Mouse (Mus musculus) heart, embryonic 15.5 days (tissue): ENCODE measurements at regions not wholly inside any gene's neighbourhood (a gene's known extent, or its start where the extent isn't known, plus 50 kb on each side); places are given as distances from the start of the nearest gene placed in this dataset.

Experiments
- ATAC-seq: fragments of 200-750 bp; cut with Nextera tagmentation; replicated peaks from 2 replicates; pipeline ENCODE4 v1.8.0; 2017; ENCODE audit warnings: low read depth, moderate TSS enrichment; ENCODE audit not compliant: insufficient number of reproducible peaks, insufficient read depth, low FRiP score
- H3K27ac ChIP-seq: fragments of 300-500 bp; sonication (generic); 2 replicates; pipeline ENCODE4 v1.5.1; 2015; ENCODE audit warnings: mild to moderate bottlenecking, inconsistent platforms
- H3K27me3 ChIP-seq: fragments of 300-500 bp; sonication (generic); 2 replicates; pipeline ENCODE4 v1.6.1; 2015; ENCODE audit warnings: inconsistent platforms
- H3K36me3 ChIP-seq: fragments of 300-500 bp; sonication (generic); 2 replicates; pipeline ENCODE4 v1.6.1; 2015; ENCODE audit warnings: mild to moderate bottlenecking, inconsistent platforms
- H3K4me1 ChIP-seq: fragments of 300-500 bp; sonication (generic); replicated peaks from 2 replicates; pipeline ENCODE4 v1.6.1; 2015; ENCODE audit warnings: inconsistent platforms
- H3K4me2 ChIP-seq: fragments of 300-500 bp; sonication (generic); 2 replicates; pipeline ENCODE4 v1.6.1; 2015; ENCODE audit warnings: inconsistent platforms, mild to moderate bottlenecking, moderate library complexity
- H3K4me3 ChIP-seq: fragments of 300-500 bp; sonication (generic); 2 replicates; pipeline ENCODE4 v1.5.1; 2015; ENCODE audit warnings: mild to moderate bottlenecking, inconsistent platforms
- H3K9ac ChIP-seq: fragments of 300-500 bp; sonication (generic); 2 replicates; pipeline ENCODE4 v1.6.1; 2015; ENCODE audit warnings: mild to moderate bottlenecking, inconsistent platforms
- H3K9me3 ChIP-seq: fragments of 300-500 bp; sonication (generic); replicated peaks from 2 replicates; pipeline ENCODE4 v1.6.1; 2016; ENCODE audit warnings: inconsistent platforms
- WGBS: fragments of 180-500 bp; shearing (Covaris S2); methylation state at CpG from one replicate; pipeline ENCODE4 v1.1.7; 2015; ENCODE audit warnings: mixed read lengths; 5-methylcytosine and 5-hydroxymethylcytosine counted together

DNA sequence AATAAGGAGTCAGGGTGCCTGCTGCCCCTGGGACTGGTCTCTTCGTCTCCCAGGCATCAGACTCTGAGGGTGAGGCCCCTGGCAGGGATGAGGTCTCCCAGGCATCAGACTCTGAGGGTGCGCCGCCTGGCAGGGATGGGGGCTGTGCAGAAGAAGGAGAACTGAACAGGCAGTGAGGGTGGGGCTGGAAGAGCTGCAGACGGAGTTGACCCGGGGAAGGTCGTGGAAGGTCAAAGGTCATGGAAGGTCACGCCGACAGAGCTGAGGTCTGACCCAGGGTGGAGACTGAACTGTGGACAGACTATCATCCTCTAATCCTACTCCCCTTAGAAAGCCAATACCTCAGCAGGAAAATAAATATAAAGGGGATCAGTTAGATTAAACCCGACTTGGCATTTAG is 50.6 kb upstream of the Grik3 start:
- no peak for ATAC-seq
- WGBS, result 36% methylated on average over 9 of the region's 9 CpGs
- Histone ChIP-seq H3K4me1 (no peaks in the 10 kb centered on the region), H3K4me2 (no peak overlapping the region), H3K27me3 (peaks cover 7% of the 10 kb centered on the region; the same call in 1 of the 2 replicates), H3K9me3 (no peaks in the 10 kb centered on the region), H3K36me3 (no peaks in the 10 kb centered on the region), H3K9ac (no peak overlapping the region), H3K4me3 (no peak overlapping the region), H3K27ac (no peak overlapping the region)

DNA sequence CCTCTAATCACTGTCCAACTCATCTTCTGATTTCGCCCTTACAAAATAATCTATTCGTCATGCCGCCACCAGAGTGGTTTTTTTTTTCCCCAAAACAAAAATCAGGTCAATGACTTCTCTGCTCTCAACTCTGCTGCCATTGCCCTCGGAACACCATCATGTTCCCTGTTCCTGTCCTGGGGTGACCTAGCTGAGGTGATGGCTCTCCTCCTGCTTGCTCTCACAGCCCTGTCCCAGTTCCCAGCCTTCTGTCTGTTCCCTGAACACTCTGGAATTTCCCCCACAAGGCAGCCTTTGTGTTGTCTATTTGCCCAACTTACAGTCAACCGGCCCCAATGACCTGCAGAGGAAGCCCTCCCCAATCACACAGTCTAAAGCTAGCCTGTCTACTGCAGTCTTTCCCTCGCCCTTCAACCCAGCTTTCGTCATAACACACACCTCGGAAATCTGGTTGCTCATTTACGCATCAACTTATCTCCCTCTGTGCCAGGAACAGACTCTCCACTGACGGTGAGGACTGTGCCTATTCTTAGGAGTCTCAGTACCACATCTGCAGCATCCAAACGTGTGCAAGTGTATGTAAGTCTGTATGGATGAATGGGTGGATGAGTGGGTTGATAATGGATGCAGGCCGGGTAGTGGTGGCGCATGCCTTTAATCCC is 53.2 kb upstream of the Grik3 start:
- H3K9me3 ChIP-seq, result no peaks in the 10 kb centered on the region
- no peak overlapping the region for H3K27ac ChIP-seq
- no peaks in the 10 kb centered on the region for H3K36me3 ChIP-seq
- no peak overlapping the region for H3K4me2 ChIP-seq
- no peak overlapping the region for H3K9ac ChIP-seq
- no peaks in the 10 kb centered on the region for H3K4me1 ChIP-seq
- no peak for ATAC-seq
- WGBS, result 65% methylated on average over 13 of the region's 13 CpGs
- peaks cover 7% of the 10 kb centered on the region; the same call in 1 of the 2 replicates for H3K27me3 ChIP-seq
- H3K4me3 ChIP-seq, result no peak overlapping the region

DNA sequence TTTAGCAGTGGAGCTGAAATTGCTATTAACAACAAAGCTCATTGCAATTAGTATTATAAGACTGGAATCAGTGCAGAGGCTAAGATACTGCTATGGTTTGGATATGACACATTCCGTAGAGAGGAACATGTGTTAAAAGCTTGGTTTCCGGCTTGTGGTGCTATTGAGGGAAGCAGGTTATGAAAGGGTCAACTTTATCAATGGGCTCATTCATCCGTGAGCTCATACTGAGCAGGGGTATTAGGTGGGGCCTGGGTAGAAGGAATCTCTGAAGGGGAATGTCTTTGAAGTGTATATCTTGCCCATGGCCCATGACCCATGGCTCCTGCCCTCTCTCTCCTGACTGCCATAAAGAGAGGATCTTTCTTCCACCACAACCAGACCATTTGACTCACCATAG is 57.0 kb upstream of the Grik3 start:
- ATAC-seq, result no peak
- Histone ChIP-seq H3K27me3 (peaks cover 3% of the 10 kb centered on the region; the same call in 1 of the 2 replicates), H3K4me1 (no peaks in the 10 kb centered on the region), H3K9me3 (no peaks in the 10 kb centered on the region), H3K36me3 (no peaks in the 10 kb centered on the region), H3K4me2 (no peak overlapping the region), H3K9ac (no peak overlapping the region), H3K27ac (no peak overlapping the region), H3K4me3 (no peak overlapping the region)
- 63% methylated on average over 3 of the region's 3 CpGs for WGBS

DNA sequence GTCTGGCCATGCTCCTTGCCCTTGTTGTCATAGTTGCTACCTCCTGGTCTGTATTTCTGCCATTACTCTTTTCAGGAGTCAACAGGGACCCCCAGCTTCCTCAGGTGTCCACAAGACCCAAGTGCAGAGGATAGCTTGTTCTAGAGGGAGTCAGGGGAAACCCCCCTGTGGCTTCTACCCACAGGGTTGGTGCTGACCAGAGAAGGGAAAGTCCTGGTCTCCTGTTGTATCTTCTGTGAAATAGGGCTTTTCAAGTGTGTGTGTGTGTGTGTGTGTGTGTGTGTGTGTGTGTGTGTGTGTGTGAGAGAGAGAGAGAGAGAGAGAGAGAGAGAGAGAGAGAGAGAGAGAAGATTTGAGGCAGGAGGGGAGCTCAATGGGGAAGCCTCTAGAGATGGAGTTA is 58.9 kb upstream of the Grik3 start:
- H3K27me3 ChIP-seq, result no peaks in the 10 kb centered on the region
- H3K4me1 ChIP-seq, result no peaks in the 10 kb centered on the region
- H3K9me3 ChIP-seq, result no peaks in the 10 kb centered on the region
- no peaks in the 10 kb centered on the region for H3K36me3 ChIP-seq
- ATAC-seq, result no peak
- H3K9ac ChIP-seq, result no peak overlapping the region
- no peak overlapping the region for H3K4me3 ChIP-seq
- H3K27ac ChIP-seq, result no peak overlapping the region
- H3K4me2 ChIP-seq, result no peak overlapping the region

DNA sequence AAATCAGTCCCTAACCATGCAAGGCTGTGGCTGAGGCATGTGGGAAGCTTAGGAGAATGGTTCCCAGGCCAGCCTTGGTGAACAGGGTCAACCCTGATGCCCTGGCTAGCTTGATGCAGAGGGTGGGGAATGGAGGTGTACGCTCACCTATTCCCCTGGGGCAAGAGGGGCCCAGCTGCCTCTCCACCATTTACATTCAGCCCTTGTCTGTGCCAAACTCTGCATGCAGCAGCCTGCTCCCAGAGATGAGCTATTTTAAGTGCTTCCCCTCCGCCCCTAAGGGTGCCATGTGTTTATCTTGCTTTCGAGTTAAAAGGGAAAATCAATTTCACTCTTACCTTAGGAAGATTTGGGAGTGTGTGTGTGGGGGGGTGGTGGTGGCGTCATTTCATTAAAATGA is 59.7 kb upstream of the Grik3 start:
- no peaks in the 10 kb centered on the region for H3K36me3 ChIP-seq
- WGBS, result 52% methylated on average over 4 of the region's 4 CpGs
- no peak overlapping the region for H3K4me2 ChIP-seq
- no peak for ATAC-seq
- no peaks in the 10 kb centered on the region for H3K4me1 ChIP-seq
- no peaks in the 10 kb centered on the region for H3K9me3 ChIP-seq
- H3K9ac ChIP-seq, result no peak overlapping the region
- no peak overlapping the region for H3K27ac ChIP-seq
- no peaks in the 10 kb centered on the region for H3K27me3 ChIP-seq
- H3K4me3 ChIP-seq, result no peak overlapping the region

DNA sequence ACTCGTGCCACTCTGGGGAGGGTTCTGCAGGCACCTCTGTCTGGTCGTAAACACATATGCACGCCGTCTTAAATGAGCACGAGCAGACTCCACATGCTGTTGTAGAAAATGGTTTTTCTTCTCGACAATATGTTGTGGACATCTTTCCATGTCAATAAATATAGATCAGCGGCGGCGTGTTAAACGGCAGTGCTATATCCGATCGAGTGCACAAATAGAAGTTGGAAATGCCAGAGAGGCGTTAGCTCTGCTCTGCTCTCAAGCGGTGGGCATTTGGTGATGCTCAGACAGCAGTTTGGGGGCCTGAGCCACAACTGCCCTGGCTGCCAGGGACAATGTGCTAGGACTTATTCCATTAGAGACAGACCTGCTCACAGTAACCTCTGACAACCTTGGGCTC is 61.8 kb upstream of the Grik3 start:
- 88% methylated on average over 14 of the region's 14 CpGs for WGBS
- Histone ChIP-seq H3K4me1 (no peaks in the 10 kb centered on the region), H3K9ac (no peak overlapping the region), H3K4me2 (no peak overlapping the region), H3K9me3 (no peaks in the 10 kb centered on the region), H3K27ac (no peak overlapping the region), H3K27me3 (0 out of 2 replicates have a peak, but pooled peaks cover 5% of the 10 kb centered on the region), H3K36me3 (no peaks in the 10 kb centered on the region), H3K4me3 (no peak overlapping the region)
- ATAC-seq, result no peak

DNA sequence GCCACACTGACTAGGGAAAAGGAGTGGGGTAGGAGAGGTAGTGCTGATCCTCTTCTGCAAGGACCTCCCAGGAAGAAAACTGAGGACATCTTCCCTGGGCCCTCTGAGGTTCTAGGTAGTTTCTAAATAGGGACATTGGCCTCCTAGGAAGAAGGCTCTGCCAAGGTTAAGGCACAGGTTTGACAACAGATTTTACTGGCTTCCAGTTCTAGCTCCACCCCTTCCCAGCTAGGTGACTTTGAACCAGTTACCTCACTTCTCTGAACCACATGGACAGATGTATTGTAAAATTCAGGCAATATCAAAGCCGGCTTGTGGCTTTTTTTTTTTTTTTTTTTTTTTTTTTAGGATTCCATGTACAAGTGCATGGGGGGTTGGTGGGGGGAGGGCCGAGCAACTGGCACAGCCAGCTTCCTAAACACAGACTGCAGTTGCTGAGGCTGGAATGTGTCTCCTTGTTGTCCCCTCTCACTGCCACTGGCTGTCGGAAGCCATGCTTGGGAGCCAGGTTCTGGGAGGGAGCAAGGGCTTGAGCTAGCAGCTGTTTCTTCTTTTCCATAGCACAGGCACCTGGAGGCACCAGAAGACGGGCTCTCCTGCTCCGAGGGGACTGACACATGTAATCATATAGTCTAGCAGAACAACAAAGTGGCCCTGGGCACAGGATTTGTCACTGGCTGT is 69.8 kb upstream of the Grik3 start:
- Histone ChIP-seq H3K9me3 (no peaks in the 10 kb centered on the region), H3K4me1 (no peaks in the 10 kb centered on the region), H3K36me3 (no peaks in the 10 kb centered on the region), H3K27ac (no peak overlapping the region), H3K9ac (no peak overlapping the region), H3K4me3 (no peak overlapping the region), H3K4me2 (no peak overlapping the region), H3K27me3 (peaks cover 11% of the 10 kb centered on the region; the same call in 1 of the 2 replicates)
- WGBS, result 40% methylated on average over 5 of the region's 5 CpGs
- no peak for ATAC-seq

DNA sequence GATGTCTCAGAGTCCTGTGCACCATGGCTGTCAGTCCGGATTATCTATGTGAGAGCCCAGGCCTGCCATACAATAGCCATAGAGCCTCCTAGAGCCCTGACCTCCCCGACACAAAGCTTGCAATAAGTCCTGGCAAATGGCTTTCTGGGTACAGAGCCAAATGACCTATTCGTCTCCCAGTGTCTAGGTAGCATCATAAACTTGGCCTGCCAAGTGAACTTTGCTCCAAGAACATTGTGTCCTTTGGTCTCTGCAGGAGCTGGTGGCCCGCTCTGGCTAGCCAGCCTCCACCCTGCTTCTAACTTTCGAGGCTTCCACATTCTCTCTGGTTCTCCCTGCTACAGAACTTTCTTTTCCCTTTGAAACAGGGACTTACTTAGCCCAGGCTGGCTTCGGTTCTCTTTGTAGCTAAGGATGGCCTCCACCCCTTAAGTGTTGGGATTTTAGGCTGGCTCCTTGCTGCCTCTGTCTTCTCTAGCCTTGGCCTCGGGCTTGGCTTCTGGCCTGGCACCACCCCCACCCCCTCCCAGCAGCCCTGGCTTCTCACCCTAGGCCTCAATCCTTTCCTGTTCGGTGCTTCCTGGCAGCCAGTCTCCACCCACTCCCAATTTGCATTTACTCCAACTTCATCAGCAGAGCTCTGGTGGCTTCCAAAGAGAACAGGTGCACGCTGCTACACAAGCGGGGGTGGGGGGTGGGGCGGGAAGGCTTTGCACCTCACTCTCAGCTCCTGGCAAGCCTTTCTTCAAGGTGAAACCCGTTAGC is 70.8 kb upstream of the Grik3 start:
- WGBS, result 43% methylated on average over 12 of the region's 12 CpGs
- no peak overlapping the region for H3K4me3 ChIP-seq
- no peaks in the 10 kb centered on the region for H3K36me3 ChIP-seq
- peaks cover 7% of the 10 kb centered on the region; the same call in 1 of the 2 replicates for H3K27me3 ChIP-seq
- no peaks in the 10 kb centered on the region for H3K4me1 ChIP-seq
- H3K9ac ChIP-seq, result no peak overlapping the region
- no peak overlapping the region for H3K27ac ChIP-seq
- no peak overlapping the region for H3K4me2 ChIP-seq
- no peaks in the 10 kb centered on the region for H3K9me3 ChIP-seq
- ATAC-seq, result no peak

DNA sequence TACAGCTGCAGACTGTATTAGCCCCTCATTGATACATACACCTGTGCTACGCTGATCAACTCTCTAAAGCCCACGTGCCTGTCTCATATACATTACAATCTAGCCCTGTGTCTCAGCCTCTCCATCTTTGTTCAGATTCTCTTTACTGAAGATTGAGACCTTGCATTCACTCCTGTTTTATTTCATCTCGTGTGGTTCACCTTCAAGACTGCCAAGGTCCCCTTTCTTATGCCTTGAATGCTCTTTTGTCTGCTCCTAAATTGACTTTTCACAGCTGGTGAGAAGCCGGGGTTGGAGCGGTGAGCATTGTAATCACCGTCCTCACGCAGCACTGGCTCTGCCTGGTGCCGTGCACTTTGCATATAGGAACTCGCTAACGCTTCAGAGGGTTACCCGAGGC is 75.2 kb upstream of the Grik3 start:
- no peaks in the 10 kb centered on the region for H3K9me3 ChIP-seq
- H3K4me1 ChIP-seq, result no peaks in the 10 kb centered on the region
- no peak overlapping the region for H3K27ac ChIP-seq
- no peak for ATAC-seq
- no peaks in the 10 kb centered on the region for H3K36me3 ChIP-seq
- H3K9ac ChIP-seq, result no peak overlapping the region
- 0 out of 2 replicates have a peak, but pooled peaks cover 3% of the 10 kb centered on the region for H3K27me3 ChIP-seq
- 56% methylated on average over 11 of the region's 11 CpGs for WGBS
- no peak overlapping the region for H3K4me3 ChIP-seq
- H3K4me2 ChIP-seq, result no peak overlapping the region

DNA sequence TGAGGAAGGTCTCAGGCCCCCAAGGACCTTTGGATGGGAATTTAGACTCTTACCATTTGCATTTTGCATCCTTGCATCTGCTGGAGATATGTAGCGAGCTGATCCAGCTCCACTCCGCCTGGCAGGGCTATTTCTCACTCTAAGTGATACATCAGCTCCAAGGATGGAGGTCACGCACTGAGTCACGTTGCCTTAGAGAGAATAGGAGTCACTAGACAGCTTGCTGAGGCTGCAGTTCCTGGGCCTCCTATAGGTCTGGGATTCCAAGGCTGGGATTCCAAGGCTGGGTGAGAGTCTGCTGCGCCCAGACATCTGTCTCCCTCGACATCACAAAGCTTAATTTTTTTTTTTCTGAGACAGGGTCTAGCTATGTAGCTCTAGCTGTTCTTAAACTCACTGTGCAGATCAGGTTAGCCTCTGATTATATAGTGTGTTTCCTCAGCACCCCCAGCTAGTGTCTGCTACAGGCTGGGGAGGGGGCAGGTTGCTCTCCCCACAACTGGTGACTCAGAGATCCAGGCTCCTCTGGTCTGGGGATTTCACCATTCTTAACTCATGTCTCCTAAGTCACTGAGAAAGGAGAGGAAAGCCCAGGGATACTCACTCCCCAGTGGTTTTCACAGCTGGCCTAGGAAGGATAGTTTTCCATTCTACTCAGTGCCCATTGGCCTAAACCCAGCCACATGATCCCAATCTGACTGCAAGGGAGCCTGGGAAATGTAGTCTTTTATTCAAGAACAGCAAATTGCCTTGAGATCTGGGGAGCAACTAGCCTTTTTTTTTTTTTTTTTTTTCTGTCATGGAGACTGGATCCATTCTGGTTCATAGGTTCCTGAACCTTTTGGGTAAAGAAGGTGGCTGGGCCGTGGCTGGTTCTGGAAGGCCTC is 76.4 kb upstream of the Grik3 start:
- no peak for ATAC-seq

More for the DNA sequence above, 76.4 kb upstream of the Grik3 start:
- no peak overlapping the region for H3K4me2 ChIP-seq
- no peak overlapping the region for H3K9ac ChIP-seq
- no peaks in the 10 kb centered on the region for H3K36me3 ChIP-seq
- 0 out of 2 replicates have a peak, but pooled peaks cover 6% of the 10 kb centered on the region for H3K27me3 ChIP-seq
- no peaks in the 10 kb centered on the region for H3K9me3 ChIP-seq
- no peaks in the 10 kb centered on the region for H3K4me1 ChIP-seq
- 78% methylated on average over 7 of the region's 7 CpGs for WGBS
- no peak overlapping the region for H3K27ac ChIP-seq
- no peak overlapping the region for H3K4me3 ChIP-seq
